Mouse (Mus musculus): ENCODE results near the gene Tnc.

The Tnc gene

DNA sequence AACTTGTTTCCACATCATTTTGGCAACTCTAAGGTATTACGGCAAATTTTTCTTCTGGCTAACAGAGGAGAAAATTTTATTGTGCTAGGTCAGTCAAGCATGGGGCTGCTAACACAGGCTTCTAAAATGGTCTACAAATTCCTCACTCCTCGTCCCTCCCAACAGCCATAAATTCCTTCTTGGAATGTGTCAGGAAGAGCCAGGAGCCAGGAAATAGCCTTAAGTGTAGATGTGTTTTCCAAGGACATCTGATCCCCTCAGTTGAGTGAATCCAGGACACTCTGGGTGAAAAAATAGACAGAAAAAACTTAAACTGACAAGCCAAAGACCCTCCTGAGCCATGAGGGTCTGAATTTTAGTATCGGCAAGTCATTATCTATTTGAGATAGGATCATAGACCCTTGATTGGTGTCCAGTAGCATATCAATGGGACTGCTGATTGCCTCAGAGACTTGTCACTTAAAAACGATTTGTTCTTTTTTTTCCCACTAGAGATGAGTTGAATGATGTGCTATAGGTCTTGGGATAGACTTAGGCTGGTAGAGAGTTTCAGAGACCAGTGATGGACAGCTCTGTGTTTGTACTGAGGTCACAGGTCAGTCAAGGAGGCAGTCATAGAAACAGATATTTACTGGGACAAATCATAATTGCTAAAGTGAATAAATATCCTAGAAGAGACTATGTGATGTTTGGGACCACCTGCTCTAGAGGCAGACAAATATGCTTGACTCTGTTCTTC, 22.6 kb downstream of the Tnc start:
- DNase-seq, result no peak

GRCm38 (mm10) chr4:64020930-64021589, 25.8 kb downstream of the Tnc start:
- no peak for DNase-seq

DNA sequence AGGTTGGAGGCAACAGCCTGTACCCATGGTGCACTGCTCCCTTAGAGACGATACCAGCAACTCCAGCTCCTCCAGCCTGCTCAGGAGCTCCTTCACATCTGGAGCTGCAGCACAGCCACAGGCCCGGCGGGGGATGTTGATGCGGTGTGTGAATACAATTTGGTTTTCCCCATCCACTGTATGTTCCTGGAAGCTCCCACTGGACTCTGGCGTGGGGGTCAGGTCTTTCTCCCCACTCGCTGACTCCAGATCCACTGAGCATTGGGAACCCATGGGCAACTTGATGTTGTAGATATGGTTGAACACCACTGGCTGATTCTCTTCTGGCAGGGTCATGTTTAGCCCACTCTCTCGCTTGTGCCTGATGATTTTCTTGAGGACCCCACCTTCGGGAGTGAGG, 26.7 kb downstream of the Tnc start:
- no peak for DNase-seq

GRCm38 (mm10) chr4:64011308-64011707, 35.5 kb downstream of the Tnc start:
- DNase-seq, result no peak

- no peak for DNase-seq
Measured at GRCm38 (mm10) chr4:64009936-64010335, 36.9 kb downstream of the Tnc start.

- DNase-seq, result no peak
Measured at GRCm38 (mm10) chr4:64005198-64005597, 41.6 kb downstream of the Tnc start.

DNA sequence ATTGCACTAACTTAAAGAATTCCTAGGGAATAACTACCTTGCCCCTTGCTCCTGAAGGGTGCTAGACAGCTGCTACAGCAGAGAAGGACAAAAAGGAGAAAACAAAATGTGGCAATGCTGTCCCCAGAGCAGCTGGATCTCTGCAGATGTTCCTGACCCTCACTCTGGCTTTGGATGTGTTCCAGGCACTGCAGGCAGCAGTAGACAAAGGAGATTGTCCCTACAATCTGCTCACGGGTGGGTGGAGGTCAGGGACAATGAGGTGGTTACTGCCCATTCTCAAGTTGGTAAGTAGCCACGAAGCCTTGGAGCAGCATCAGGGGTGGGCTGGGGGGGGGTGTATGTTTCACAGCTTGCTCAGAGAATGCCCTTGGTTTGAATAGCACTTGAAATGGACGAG, 43.1 kb downstream of the Tnc start:
- DNase-seq, result peak; percentile 40

DNA sequence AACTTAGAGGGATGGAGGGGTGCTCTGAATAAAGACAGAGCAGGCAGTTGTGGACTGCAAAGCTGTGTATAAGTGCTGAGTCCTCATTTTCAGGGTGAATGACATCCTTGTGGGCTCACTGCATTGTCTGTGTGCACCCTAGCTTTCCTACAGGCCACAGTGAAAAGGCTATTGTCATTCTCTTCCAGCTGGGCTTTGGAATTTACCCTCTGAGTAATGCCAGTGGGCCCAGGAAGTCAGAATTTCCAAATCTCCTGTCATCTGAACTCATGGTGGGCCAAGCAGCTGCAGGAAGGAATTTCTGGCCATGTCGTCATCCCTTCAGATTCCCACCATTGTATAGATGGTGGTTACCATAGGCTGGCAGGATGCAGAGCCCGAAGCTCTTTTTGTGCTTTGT, 44.6 kb downstream of the Tnc start:
- no peak for DNase-seq

- DNase-seq, result no peak
Measured at GRCm38 (mm10) chr4:64000788-64001187, 46.0 kb downstream of the Tnc start.

DNA sequence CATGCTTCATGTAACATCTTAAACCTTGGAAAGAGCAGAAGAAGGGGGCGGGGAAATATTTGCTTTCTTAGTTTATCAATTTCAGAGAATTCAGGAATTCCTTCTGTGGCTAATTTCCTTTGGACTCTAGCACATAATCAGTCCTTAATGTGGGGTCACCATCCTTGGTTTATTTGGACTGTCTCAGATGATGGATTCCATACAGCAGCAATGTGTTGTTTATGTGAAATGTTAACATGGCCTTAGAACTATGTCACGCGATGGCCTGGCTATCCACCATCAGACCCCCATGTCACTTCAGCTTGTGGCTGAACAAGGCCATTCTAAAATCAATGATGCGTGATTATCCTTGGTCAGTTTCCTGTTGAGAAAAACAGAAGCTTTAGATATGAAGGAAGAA, 46.5 kb downstream of the Tnc start:
- DNase-seq, result no peak

- DNase-seq, result no peak
Measured at GRCm38 (mm10) chr4:63993462-63994113, 53.2 kb downstream of the Tnc start.

DNA sequence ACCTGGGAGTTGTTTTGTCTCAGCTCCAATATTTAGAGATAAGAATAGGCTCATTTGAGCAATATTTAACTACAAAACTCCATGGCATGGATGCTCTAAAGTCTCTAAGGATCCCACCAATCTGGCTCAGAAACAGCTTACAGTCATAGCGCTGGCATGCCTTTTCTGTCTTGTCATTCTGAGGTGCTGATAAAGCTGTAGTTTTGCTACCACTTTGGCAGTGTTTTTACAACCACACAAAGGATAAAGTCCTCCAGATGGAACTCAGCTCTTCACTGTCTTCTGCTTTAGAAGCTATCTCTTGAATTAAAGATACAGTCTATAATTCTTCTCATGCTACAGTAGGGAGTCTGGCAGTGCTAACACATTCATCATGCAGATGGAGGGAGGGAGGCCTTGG, 56.6 kb downstream of the Tnc start:
- DNase-seq, result no peak

DNA sequence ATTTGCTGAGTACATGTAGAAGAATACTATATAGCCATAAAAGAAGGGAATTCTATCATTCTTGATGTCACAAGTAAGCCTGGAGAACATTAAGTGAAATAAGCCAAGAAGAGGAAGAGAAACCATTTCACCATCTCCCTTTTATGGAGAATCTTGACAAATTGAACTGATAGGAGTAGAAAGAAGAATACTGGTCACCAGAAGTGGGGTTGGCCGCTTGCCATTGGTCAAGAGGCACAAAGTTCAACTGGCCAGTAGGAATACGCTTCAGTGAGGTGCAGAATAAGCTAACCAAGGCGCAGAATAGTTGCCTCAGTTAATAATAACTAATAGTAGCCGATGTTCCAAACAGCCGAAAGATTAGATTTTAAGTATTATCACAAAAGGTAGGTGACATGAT, 58.7 kb downstream of the Tnc start:
- no peak for DNase-seq

GRCm38 (mm10) chr4:63986576-63986975, 60.2 kb downstream of the Tnc start:
- no peak for DNase-seq

- DNase-seq, result no peak
Measured at GRCm38 (mm10) chr4:63983098-63983445, 63.7 kb downstream of the Tnc start.

- DNase-seq, result no peak
Measured at GRCm38 (mm10) chr4:63982425-63983097, 64.3 kb downstream of the Tnc start.

DNA sequence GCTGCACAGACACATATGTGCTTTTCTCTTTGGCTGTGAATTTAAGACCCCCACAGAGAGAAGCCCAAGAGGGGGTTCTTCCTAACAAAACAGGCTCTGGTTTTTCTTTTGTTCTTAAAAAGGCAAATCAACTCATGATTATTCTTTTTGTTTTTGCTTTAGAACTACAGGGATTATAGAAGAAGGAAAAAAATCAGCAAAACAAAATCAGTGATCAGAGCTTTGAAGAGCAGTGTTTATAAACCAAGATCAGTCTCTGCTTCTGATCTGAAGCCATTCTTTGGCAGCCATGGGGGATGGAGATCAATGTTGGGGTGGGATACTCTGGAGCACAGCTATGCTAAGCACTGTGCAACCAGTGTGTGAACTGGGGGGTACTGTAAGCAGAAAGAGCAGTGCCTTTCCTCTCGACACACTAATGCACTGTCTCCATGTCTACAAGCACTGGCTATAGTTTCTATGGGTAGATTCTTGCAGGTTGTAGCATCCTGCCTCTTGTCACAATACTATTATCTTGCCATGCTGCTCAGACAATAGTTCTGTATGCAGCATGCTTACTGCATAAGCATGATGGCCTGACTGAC, 66.5 kb downstream of the Tnc start:
- no peak for DNase-seq

- no peak for DNase-seq
Measured at GRCm38 (mm10) chr4:63979635-63980034, 67.2 kb downstream of the Tnc start.

GRCm38 (mm10) chr4:63972536-63972935, 74.3 kb downstream of the Tnc start:
- no peak for DNase-seq

DNA sequence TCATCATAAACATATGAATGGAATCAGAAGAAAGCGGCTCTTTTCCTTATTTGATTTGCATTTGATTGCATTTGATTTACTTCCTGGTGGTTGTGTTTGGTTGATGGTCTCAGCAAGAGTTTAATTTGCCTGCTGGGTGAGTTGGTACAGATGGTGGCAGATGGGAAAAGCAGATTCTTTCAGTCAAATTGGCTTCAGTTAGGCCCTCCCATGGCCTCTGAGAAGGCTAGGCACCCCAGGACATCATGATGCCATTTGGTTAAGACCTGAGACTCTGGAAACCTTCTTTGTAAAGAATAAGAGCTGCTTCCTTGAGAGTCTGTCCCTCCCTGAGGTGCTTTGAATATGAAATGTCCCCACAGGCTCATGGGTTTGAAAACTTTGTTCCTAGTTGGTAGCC, 75.1 kb downstream of the Tnc start:
- no peak for DNase-seq

GRCm38 (mm10) chr4:63970925-63971324, 75.9 kb downstream of the Tnc start:
- no peak for DNase-seq

DNA sequence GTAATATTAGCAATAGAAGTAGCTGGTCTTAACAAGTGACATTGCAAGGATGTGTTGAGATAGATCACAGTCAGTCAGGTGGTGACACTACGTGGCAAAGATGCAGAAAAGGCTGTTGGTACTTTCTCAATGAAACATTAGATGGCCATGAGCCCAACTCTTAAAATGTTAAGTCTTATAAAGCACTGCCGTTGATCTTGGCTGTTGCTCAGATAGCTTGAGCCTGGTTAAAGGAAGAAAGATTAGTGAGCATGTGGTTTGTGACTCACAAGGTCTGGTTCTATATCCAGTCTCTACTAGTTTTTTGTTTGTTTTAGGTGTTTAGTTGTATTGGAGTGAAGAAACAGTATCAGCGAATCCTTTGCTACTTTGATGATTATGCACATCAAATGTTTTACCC, 76.9 kb downstream of the Tnc start:
- no peak for DNase-seq

GRCm38 (mm10) chr4:63963410-63963809, 83.4 kb downstream of the Tnc start:
- DNase-seq, result no peak
